Mouse (Mus musculus) central nervous system, embryonic 11.5 days (tissue): ENCODE data around the gene Rcc1. TPM values are rescaled to one million over a fixed set of nuclear protein-coding genes. Genes with fewer than 3 reads are reported as not detected.

Experiments used
- polyA plus RNA-seq: library from polyadenylated mRNA; depleted of rRNA; stranded (reverse); fragments of >200 nt; gene quantifications from 2 replicates; pipeline ENCODE4 v1.2.3, GENCODE M21; 2012; rRNA removed

The Rcc1 gene
- 49.4 and 122 TPM in 2 replicates for polyA plus RNA-seq

DNA sequence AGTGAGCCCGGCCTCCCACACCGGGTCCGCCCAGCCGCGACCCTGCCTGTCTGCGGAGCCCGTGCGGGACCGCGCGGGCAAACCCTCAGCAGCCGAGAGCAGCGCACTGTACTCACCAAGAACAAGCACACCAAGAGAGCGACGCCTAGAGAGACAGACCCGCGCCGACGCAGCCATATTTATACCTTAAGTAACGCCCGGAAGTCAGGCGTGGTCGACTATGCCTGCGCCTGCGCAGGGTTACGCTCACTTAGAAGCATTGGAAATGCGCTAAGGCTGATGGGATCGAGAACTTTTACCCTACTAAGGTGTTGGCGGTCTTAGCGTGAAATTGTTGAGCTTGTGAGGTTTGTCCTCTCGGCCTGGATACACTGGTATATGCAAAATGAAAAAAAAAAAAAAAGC lies at the start of gene Rcc1:
Gene Rcc1, minus strand, starts transcription at position 125 of the 405 bp plus-strand sequence.

DNA sequence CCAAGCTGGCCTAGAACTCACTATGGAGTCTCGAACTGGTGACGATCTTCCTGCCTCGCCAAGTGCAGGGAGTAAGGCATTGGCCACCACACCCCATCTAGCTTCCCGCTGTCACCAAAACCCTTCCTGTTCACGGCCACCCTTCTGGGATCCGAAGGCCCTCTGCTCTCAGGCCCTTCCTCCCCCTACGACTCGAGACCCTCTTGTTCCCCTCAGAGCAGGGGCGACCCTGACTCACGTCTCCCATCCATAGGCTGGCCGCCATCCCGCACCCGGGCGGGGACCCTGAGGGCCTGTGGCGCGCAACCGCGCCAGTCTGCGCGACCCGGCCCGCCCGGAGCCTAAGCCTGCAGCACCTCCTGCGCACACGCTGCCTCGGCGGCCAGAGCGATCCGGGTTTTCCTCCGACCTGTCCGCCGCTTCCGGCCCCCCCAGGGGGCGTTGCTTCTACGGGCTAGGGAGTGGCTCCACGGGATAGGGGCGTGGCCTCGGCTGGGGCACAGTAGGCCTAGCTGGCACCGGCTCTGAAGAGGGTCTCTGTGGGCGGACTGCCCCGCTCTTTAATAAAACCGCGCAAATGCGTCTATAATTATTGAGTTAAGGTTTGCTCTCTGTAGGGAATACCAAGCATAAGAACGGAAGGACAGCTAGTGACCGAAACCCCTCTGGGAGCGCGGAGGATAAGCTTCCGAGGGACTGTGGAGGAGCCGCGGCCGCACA lies 24.1 kb downstream of the Rcc1 start, which contains the start of gene Trnau1ap:
Gene Trnau1ap, minus strand, starts transcription at position 424 of the 720 bp plus-strand sequence.

DNA sequence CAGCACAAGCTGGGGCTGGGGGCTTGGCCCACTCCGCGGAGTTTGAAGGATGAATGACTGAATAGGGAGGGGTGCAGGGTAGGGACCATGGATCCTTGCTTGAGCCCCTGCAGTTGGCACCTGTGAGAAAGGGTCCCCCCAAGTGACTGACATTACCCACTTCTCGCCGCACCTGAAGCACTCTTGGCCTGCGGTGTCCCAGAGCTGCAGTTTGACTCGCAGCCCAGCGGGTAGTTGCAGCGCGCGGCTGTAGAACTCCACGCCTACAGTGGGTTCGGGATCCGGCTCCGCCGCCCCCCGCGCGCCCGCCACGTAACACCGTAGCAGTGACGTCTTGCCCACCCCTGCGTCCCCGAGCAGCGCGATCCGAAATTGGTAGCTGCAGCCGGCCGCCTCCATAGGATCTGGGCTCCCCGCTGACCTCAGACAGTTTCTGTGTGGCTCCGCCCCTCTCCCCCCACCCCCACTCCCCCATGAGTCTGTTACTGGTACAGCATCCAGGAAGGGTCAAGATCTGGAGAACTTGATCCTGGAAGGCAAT lies 50.4 kb downstream of the Rcc1 start, which contains the start of gene Rab42:
Gene Rab42, minus strand, starts transcription at position 447 of the 541 bp plus-strand sequence.

Other genes starting within 250 kb of the Rcc1 start
- gene Oprd1, start 209.1 kb downstream of the Rcc1 start, polyA plus RNA-seq: 0.10 and 0.24 TPM in 2 replicates
- 28.5 and 47.0 TPM in 2 replicates for gene Ythdf2, start 141.3 kb downstream of the Rcc1 start, polyA plus RNA-seq
- 44.4 TPM in 2 replicates for gene Gmeb1, start 92.0 kb downstream of the Rcc1 start, polyA plus RNA-seq
- 34.5 and 37.4 TPM in 2 replicates for gene Taf12, start 79.2 kb downstream of the Rcc1 start, polyA plus RNA-seq
- gene Rab42, start 50.2 kb downstream of the Rcc1 start, polyA plus RNA-seq: 0.28 and 0.57 TPM in 2 replicates
- gene Trnau1ap, start 24.1 kb downstream of the Rcc1 start, polyA plus RNA-seq: 30.4 and 36.8 TPM in 2 replicates
- 29.7 and 51.3 TPM in 2 replicates for gene Phactr4, start 68.9 kb upstream of the Rcc1 start, polyA plus RNA-seq
- gene Med18, start 110.3 kb upstream of the Rcc1 start, polyA plus RNA-seq: 15.8 TPM in 2 replicates
- gene Sesn2, start 156.9 kb upstream of the Rcc1 start, polyA plus RNA-seq: 4.8 and 6.0 TPM in 2 replicates
- gene Atpif1, start 180.1 kb upstream of the Rcc1 start, polyA plus RNA-seq: 848 and 1,778 TPM in 2 replicates
- gene Dnajc8, start 181.9 kb upstream of the Rcc1 start, polyA plus RNA-seq: 177 and 456 TPM in 2 replicates
- gene Ptafr, start 210.5 kb upstream of the Rcc1 start, polyA plus RNA-seq: 0.53 and 0.55 TPM in 2 replicates